Mouse (Mus musculus) ES-E14 (cell line): Measurements from ENCODE around the gene Chmp6.

Experiments used
- ZC3H11A ChIP-seq: IDR thresholded peaks from 2 replicates; pipeline ENCODE4 v1.6.1; 2012; ENCODE audit warnings: low read depth, mild to moderate bottlenecking, inconsistent platforms, low read length, borderline replicate concordance
- ZNF384 ChIP-seq: IDR thresholded peaks from 2 replicates; pipeline ENCODE4 v1.6.1; 2012; ENCODE audit warnings: low read depth, low read length, inconsistent platforms

DNA sequence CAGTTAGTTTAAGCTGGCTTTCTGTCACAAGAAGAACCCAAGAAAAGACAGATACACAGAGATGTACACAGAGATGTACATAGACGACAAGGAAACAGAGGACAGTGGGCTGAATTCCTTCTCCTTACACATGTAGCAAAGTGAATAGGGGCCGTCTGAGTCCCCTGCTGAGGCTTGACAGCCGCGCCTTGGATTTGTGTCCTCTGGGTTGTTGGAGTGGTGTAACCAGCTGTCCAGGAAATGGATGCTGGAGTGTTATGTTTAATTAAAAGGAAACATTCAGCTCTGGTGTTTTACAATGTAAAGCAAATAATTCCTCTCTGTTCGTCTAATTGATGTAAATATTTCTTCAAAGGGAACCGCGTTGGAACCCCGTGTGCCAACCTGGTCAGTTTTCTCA lies 28.6 kb downstream of the Chmp6 start:
- TF ChIP-seq ZC3H11A, result no peak
- TF ChIP-seq ZNF384, result no peak
